Mouse (Mus musculus) adrenal gland, postnatal 10 days (tissue): ENCODE results near the gene Gatc. TPM values are rescaled to one million over a fixed set of nuclear protein-coding genes. Genes with fewer than 3 reads are reported as not detected.
A peak's percentile ranks its signal among the peaks of the same experiment; 100 is the strongest.
"Not testable (repeated sequence)": the region's sequence is repeated elsewhere in the genome, so short reads cannot be mapped to it uniquely, and the experiment has no call there.

Source experiments
- DNase-seq: peaks from one replicate; pipeline ENCODE4 v3.0.0; 2021; ENCODE audit warnings: mixed read lengths
- long read RNA-seq, 2 experiments: library from polyadenylated mRNA; stranded (forward); transcript quantifications; one replicate each; pipeline ENCODE4 v2.0.0; 2021
- total RNA-seq, 2 experiments: library from RNA; stranded (reverse); gene quantifications; 2 replicates each; pipeline ENCODE4 v1.2.3; 2021

Gatc gene
- total RNA-seq = 10 to 100 TPM; 19.1 to 20.1 TPM
- long read RNA-seq, experiment 1, transcript Gatc-201 (3 exons, 1,797 nt) = major isoform, 10 of 10 reads
- long read RNA-seq, experiment 1, partial matches to known transcripts = 0 of 10 reads
- long read RNA-seq, experiment 1, other reads (novel, unspliced or antisense) = 0 of 10 reads
- long read RNA-seq, experiment 2, transcript Gatc-201 (3 exons, 1,797 nt) = major isoform, 8 of 10 reads
- long read RNA-seq, experiment 2, partial matches to known transcripts = 0 of 10 reads
- long read RNA-seq, experiment 2, other reads (novel, unspliced or antisense) = 2 of 10 reads

DNA sequence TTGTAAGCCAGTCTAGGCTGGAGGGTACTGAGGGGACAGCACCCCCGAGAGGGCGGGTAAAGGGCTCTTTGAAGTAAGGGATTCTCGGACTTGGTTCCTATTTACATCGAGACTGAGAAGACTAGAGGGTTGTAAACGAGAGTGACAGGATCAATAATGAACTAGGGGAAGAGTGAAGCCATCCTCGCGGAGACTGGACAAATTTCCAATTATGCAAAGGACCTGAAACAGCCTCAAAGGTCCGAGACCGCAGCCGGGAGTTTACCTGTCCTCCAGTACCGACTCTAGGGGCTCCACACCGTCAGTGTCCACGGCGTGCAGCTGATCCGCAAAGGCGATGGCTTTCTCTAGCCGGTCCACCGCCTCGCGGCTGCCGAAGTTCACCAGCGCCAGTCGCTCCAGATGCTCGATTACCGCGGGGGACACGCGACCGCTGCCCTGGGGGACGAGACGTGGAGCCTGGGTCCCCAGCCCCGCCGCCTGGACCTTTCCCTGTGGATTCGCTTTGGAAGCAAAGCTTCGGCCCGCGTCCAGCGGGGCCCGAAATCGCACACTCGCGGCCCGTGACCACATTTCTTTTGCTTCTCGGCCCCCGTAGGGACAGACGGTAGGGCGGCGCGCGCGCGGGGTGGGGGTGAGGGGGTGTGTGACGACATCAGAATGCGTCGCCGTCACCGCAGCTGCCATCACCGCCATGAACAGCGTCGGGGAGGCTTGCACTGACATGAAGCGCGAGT lies at the start of gene Gatc, which contains the start of gene Triap1:
Gene Gatc, minus strand, starts transcription at position 602 of the 737 bp plus-strand sequence.
Gene Triap1, plus strand, starts transcription at position 649 of the 737 bp plus-strand sequence.
- DNase-seq = peak; percentile 94

DNA sequence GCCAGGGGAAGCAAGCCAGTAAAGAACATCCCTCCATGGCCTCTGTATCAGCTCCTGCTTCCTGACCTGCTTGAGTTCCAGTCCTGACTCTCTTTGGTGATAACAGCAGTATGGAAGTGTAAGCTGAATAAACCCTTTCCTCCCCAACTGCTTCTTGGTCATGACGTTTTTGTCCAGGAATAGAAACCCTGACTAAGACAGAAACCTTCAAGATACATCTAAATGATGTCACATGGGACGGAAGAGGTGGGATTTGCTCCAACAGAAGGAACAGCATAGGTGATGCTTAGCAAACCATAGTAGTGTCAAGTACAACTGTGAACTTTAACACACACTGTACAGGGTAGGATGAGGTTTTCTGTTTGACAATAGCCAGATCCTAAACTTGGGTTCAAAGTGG lies 37.9 kb upstream of the Gatc start:
- not testable (repeated sequence) for DNase-seq

DNA sequence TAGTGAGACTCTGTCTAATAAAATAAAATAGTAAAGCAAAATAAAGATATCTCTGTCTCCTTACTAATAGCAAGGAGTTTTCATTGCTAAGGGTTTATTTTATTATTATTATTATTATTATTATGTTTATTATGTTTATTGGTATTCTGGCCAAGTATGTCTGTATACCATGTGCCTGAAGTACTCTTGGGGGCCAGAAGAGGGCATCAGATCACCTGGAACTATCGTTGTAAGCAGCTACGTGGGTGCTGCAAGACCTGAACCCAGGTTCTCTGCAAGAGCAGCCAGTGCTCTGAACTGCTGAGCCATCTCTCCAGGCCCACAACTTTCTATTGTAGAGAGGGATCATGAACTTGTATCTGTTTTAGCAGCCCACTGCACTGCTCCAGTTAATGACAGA lies 34.5 kb upstream of the Gatc start:
- no peak for DNase-seq

DNA sequence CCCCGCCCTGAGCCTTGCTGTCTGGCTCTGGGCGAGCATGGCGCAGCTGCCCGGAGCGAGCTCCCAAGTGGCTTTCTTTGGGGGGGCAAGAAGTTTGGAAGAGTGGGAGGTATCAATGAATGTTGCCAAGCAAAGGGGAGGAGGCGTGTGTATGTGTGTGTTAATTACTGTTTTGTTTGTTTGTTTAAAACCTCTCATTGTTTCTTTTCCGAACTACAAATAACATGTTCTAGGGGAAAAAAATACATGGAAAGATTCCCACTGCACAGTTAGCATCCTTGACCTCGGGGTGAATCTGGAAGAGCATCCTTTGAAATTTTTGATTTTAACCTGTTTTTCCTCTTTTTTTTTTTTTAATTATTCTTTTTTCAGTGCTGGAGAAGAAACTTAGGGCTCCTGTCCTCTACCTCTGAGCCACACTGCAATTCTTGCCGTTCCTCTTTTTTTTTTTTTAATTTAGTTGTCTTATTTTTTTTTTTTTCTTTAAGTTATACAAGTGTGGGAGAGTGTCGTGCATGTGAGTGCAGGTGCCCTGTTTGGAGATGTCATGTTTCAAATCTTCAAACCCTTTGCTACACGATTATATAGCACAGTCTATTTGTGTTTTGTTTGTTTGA lies 33.3 kb upstream of the Gatc start:
- DNase-seq = no peak

- DNase-seq = no peak
Observed at GRCm38 (mm10) chr5:115373441-115374203, 32.6 kb upstream of the Gatc start.

- DNase-seq = no peak
Observed at GRCm38 (mm10) chr5:115371736-115372135, 30.8 kb upstream of the Gatc start.

- DNase-seq = no peak
Observed at GRCm38 (mm10) chr5:115364782-115365181, 23.8 kb upstream of the Gatc start.

- DNase-seq = no peak
Observed at GRCm38 (mm10) chr5:115362819-115363714, 22.1 kb upstream of the Gatc start.

- DNase-seq = no peak
Observed at GRCm38 (mm10) chr5:115362216-115362615, 21.2 kb upstream of the Gatc start.

DNA sequence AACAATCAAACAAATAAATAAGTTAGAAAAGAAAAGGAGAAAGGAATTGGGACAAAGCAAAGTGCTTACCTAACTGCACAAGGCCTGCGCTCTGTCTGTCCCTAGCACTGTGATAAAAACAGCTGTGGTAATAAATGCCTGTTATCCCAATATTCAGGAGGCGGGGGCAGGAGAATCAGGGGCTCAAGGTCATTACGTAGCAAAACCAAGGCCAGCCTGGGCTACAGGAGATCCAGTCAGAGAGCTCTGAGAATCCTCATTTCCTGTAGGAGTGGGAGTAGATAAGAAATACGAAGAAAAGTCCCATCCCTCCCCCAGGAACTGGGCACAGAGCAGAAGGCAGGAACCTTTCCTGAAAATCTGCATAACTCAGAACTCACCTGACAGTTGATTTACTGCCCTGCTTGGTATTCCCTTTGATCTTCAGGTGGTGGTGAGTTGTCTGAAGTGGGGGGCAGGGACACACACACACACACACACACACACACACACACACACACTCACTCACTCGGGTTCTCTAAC lies 18.9 kb upstream of the Gatc start:
- no peak for DNase-seq

DNA sequence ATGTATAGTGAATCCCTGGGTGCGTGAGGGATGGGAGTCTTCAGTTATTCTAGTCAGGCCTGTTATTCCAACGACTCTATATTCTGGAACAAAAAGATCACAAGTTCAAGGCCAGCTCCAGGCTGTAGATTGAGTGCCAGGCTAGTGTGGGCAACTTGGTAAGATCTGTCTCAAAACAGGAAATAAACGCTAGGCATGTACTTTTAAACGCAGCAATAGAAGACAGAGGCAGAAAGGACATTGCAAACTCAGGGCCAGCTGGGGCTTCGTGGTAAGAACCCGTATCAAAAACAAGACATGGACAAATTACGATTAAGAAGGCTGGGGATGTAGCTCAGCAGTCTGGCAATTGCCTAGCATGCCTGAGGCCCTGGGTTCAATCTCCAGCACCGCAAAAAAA lies 18.5 kb upstream of the Gatc start:
- DNase-seq = no peak

GRCm38 (mm10) chr5:115358872-115359271 lies 17.9 kb upstream of the Gatc start:
- DNase-seq = peak; percentile 95

- DNase-seq = no peak
Observed at GRCm38 (mm10) chr5:115355070-115355469, 14.1 kb upstream of the Gatc start.

- DNase-seq = no peak
Observed at GRCm38 (mm10) chr5:115351348-115351747, 10.4 kb upstream of the Gatc start.

DNA sequence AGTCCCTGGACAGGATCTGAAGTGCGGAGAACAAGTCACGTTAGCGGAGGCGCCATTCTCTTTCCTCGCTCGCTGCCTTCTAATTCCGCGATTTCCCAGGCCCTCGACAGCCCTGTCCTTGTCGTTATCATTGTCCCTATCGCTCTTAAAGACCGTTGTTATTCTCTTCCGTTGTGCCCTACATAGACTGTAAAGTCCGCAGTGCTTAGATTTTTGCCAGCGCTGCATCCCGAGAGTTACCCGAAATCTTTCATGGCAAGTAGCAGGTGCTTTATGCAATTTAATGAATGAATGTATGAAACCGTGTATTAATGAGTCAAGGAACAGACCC lies 8.2 kb upstream of the Gatc start:
- DNase-seq = no peak

GRCm38 (mm10) chr5:115348546-115349224 lies 7.7 kb upstream of the Gatc start, which contains the start of gene Cox6a1:
Gene Cox6a1 (minus strand): TSS chr5:115348981.
- DNase-seq = peak; percentile 99

- DNase-seq = peak; percentile 89
Observed at GRCm38 (mm10) chr5:115347564-115347963, 6.6 kb upstream of the Gatc start.

GRCm38 (mm10) chr5:115341314-115342165 lies 562 bp upstream of the Gatc start:
- DNase-seq = no peak

DNA sequence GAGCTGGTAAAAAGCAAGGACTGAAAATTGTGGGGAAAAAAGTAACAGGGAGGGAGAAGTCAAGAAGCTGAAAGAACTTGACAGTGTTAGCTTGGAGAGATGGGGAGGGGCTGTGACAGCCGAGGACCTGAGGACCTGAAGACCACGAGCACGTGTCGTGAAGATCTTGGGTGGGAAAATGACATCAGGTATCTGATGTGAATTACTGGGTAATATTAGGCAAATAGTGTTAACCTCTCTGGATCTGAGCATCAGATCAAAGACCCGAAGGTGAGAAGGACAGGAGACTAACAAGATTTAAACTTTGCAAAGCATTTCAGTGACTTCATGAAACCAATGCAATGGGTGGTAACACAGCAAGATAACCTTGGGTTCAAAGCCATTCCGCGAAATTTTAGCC lies 971 bp downstream of the Gatc start:
- DNase-seq = no peak

GRCm38 (mm10) chr5:115333626-115334025 lies 7.4 kb downstream of the Gatc start:
- no peak for DNase-seq
